Mouse (Mus musculus) skeletal muscle tissue, adult 2 months (tissue): Measurements from ENCODE around the gene Kmt2d.

Experiments
- DNase-seq: peaks from one replicate; pipeline ENCODE4 v3.0.0-alpha.2; 2012; ENCODE audit warnings: low read depth, low spot score

The Kmt2d gene

DNA sequence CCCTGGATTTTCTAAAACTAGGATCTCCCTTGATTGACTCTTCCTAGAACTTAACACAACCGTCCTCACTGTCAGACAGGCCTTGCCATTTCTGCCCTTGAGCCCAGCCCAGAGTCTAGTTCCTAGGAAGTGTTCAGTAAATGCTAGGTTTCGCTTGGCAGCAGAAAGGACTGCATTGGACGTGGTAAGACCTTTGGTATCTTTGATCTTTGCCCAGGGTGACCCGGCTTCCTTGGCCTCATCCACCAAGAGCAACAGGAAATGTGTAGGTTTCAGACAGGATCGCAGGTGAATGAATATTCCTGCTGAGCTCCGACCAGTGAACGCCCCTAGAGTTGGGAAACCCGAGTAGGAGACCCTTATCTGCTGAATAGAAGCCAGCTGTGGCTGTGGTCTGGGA is 68.1 kb downstream of the Kmt2d start:
- no peak for DNase-seq

DNA sequence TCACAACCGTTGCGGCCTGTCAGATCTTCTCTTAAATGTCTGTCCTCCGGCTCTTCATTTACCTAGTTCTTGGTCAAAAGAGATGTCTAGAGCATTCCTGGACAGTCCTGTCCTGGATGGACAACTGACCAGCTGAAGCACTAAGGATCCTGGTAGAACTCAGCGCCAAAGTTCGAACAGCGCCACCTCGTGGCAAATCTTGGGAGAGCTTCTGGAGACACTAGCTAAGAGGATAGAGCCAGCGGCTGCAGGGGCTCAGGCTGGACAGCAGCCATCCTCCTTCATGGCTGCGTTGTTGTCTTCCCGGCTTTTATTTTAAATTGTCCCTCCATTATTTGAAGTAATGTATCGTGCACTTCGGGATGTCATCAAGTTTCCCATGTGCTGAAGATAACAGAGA is 71.6 kb downstream of the Kmt2d start:
- DNase-seq: peak; percentile 53

DNA sequence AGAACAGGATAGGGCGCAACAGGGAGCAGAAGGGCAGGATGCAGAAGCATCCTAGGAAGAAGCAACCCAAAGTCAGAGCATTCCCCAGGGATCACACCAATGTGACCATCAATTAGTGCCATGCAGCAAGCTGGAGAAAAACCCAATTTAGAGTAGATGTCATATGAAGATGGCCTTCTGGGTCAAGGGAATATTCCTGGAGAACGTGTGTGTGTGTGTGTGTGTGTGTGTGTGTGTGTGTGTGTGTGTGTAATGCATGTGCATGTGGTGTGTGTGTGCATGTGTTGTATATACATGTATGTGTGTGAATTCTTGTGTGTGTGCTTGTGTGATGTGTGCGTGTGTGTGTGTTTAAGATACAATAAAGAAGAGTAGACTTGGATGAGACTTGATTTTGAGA is 72.1 kb downstream of the Kmt2d start:
- DNase-seq: no peak

DNA sequence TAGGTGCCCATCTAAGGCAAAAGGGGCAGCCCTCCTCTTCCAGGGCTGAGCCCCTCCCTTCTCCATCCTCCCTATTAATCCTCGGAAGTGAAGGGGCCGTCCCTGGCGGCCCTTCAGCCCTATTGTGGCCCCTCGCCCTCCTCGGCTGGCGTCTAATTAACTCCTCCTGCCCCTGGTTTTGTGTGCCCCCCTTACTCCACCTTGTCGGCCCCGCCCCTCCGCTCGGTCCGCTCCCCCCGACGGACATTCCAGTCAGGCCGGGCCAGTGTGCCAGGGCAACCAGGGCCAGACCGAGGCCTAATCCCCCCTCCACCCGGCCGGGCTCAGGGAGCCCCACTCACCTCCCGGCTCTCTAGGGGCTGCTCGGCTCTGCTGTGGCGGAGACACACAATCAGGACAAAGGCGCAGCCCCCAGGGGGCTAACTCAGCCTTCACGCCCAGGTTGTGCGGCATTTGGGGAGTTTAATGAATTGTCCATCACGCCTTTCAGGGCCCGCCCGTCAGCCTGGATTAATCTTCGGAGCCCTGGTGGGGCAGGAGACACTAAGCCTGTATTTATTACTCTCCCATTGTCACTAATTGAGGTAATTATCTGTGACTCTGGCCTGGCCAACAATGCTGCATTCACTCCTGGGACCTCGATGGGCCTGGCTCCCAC is 73.0 kb downstream of the Kmt2d start:
- no peak for DNase-seq

DNA sequence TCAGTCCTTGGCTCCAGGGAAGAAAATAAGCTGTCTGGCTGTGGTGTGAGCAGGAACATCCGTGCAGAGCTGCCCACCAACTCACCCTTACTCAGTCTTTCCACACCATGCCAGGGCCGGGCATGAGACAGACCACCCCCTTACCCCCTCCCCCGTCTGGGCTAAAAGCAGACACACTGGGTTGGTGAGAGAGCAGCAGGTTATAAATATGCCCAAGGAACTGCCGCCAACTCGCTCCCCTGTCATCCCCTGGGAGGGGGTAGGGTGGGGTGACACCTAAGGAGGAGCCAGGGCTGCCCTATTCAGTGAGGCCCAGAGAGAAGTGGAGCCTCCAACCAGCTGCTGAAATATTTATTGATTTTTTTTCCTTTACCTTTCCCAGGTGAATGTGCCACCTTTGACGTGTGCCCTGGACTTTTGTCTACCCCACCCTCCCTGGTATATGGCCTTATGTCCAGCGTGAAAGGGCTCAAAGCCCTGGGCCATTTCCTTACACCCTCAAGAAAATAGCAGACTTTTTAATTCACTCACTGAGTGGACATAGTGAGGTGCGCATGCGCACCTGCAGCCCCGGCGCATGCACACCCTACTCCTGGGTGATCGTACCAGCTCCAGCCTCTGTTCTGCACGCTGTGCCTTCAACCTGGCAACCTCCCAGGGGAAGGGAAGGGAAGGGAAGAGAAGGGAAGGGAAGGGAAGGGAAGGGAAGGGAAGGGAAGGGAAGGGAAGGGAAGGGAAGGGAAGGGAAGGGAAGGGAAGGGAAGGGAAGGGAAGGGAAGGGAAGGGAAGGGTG is 74.0 kb downstream of the Kmt2d start:
- DNase-seq: no peak

DNA sequence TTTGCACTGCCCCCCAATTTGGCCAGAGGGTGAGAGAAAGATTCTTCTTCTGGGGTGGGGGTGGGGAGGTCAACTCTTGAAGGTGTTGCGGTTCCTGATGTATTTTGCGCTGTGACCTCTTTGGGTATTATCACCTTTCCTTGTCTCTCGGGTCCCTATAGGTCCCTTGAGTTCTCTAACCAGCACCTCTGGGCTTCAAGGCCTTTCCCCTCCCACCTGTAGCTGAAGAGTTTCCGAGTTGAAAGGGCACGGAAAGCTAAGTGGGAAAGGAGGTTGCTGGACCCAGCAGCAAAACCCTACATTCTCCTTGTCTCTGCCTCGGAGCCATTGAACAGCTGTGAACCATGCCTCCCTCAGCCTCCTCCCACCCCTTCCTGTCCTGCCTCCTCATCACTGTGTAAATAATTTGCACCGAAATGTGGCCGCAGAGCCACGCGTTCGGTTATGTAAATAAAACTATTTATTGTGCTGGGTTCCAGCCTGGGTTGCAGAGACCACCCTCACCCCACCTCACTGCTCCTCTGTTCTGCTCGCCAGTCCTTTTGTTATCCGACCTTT is 77.8 kb downstream of the Kmt2d start:
- DNase-seq: no peak

DNA sequence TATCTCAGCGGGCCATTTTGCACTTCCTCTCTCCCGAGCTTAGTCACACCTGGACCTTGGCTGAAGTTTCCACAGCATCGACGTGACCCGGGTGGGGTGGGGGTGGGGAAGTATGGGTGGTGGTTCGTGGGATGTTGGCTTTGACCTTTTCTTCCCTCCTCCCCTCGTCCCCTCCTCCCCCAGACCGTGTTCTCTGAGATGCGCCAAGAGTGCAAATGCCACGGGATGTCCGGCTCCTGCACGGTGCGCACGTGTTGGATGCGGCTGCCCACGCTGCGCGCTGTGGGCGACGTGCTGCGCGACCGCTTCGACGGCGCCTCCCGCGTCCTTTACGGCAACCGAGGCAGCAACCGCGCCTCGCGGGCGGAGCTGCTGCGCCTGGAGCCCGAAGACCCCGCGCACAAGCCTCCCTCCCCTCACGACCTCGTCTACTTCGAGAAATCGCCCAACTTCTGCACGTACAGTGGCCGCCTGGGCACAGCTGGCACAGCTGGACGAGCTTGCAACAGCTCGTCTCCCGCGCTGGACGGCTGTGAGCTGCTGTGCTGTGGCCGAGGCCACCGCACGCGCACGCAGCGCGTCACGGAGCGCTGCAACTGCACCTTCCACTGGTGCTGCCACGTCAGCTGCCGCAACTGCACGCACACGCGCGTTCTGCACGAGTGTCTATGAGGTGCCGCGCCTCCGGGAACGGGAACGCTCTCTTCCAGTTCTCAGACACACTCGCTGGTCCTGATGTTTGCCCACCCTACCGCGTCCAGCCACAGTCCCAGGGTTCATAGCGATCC is 78.6 kb downstream of the Kmt2d start:
- DNase-seq: no peak

DNA sequence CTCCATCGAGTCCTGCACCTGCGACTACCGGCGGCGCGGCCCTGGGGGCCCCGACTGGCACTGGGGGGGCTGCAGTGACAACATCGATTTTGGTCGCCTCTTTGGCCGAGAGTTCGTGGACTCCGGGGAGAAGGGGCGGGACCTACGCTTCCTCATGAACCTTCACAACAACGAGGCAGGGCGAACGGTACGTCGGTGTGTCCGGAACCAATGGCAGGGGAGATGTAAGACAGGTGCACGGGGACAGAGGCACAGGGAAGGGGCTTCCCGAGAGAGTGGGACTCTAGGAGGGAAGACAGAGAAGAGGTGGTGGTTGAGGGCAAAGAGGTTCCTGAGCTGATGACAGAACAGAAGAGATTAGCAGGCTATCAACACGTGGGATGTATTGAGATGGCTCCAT is 79.2 kb downstream of the Kmt2d start:
- no peak for DNase-seq

DNA sequence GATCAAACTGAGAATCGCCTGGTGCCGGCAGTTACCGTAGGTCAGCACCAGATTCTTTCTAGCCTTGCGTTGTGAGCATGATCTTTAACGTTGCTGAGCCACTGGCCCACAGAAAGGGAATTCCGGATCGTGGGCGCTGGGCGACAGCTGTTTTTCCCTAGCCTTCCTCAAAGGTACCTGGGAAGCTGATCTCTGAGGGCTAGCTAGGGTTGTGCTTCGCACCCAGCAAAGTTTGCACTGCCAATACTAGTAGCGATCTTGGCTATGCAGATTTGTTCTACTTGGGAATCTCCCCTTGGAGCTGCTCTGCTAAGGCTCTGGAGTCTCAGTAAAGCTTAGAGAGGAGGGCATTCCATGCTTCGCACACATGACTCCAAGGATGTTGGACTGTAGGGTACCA is 79.8 kb downstream of the Kmt2d start:
- DNase-seq: no peak

DNA sequence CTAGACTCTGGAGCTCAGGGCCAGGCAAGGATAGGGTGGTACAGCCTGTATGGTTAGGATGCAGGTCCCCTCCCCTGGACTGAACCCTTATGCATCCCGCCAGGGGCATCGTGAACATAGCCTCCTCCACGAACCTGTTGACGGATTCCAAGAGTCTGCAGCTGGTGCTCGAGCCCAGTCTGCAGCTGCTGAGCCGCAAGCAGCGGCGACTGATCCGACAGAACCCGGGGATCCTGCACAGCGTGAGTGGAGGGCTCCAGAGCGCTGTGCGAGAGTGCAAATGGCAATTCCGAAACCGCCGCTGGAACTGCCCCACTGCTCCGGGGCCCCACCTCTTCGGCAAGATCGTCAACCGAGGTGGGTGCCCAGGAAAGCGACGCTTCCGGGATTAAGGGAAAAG is 80.2 kb downstream of the Kmt2d start:
- no peak for DNase-seq

DNA sequence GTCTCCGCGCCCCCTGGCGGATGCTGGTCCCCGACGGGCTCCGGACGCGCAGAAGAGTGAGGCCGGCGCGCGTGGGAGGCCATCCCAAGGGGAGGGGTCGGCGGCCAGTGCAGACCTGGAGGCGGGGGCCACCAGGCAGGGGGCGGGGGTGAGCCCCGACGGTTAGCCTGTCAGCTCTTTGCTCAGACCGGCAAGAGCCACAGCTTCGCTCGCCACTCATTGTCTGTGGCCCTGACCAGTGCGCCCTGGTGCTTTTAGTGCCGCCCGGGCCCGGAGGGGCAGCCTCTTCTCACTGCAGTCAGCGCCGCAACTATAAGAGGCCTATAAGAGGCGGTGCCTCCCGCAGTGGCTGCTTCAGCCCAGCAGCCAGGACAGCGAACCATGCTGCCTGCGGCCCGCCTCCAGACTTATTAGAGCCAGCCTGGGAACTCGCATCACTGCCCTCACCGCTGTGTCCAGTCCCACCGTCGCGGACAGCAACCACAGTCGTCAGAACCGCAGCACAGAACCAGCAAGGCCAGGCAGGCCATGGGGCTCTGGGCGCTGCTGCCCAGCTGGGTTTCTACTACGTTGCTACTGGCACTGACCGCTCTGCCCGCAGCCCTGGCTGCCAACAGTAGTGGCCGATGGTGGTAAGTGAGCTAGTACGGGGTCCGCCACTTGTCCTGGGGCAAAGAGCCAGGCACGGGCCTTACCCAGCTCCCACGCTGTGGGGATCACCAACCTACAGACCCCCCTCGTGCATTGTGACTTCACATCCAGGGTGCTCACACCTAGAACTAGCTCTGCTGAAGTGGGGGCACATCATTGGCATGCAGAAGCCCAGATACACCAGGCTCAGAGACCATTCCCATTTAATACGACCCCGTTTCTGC is 81.1 kb downstream of the Kmt2d start, which contains the start of gene Wnt1:
TSS of gene Wnt1 (plus strand) at position 197 of the 875 bp plus-strand sequence.
- DNase-seq: no peak

DNA sequence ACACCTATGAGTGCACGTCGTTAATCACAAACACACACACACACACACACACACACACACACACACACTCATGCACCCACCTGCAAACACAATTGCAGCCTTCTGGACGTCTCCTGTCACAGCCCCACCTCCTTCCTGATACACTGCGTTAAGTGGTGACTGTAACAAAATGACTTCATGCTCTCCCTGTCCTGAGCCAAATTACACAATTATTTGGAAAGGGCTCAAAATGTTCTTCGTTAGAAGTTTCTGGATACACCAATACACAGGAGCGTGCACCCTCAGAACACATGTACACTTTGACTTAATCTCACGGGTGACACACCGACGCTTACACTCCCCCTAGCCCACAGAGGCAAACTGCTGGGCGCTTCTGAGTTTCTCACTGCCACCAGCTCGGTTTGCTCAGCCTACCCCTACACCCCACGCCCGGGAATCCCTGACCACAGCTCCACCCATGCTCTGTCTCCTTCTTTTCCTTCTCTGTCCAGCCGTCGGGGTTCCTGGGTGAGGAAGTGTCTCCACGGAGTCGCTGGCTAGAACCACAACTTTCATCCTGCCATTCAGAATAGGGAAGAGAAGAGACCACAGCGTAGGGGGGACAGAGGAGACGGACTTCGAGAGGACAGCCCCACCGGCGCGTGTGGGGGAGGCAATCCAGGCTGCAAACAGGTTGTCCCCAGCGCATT is 81.9 kb downstream of the Kmt2d start:
- DNase-seq: no peak

DNA sequence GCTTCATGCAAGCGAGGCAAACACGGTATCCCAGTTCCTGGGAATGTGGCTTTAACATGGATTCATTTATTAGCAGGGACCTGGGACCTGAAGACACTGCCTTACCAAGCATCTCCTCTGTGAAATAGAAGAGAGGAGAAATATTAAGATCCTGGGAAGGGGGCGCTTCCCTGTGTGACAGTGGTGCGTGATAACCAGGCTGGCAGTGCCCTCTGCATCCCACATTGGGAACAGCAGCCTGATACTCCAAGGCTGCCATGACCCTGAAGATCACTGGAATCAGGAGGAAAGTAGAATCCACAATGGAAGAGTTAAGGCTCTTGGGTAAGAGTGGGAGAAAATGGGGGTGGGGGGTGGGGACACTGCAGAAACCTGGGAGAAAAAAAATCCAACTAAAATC is 83.1 kb downstream of the Kmt2d start:
- DNase-seq: no peak

DNA sequence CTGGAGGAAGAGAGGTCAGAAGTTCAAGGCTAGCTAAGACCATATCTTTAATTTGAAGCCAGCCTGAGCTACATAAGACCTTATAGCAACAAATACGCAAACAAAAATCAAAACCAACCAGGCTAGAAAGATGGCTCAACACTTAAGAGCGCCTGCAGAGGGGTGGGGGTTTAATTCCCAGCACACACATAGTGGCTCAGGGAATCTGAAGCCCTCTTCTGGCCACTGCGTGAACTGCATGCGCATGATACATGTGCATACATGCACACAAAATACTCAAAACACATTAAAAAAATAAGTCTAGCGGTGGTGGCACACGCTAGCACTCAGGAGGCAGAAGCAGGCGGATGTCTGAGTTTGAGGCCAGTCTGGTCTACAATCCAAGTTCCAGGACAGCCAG is 85.3 kb downstream of the Kmt2d start:
- DNase-seq: no peak
